Mouse (Mus musculus) liver, adult 2 months (tissue): ENCODE data around the gene Ebf1. TPM values are rescaled to one million over a fixed set of nuclear protein-coding genes. Genes with fewer than 3 reads are reported as not detected.

ENCODE experiments used
- DNase-seq: peaks from one replicate; pipeline ENCODE4 v3.0.0-alpha.2; 2011; ENCODE audit warnings: low read depth, low spot score; ENCODE audit errors: extremely low read depth
- H3K27ac ChIP-seq: fragments of 200-500 bp; replicated peaks from 2 replicates; pipeline ENCODE4 v1.5.1; 2012; ENCODE audit warnings: low read depth, mild to moderate bottlenecking, control low read depth, inconsistent platforms, low read length; ENCODE audit not compliant: insufficient read depth
- H3K27me3 ChIP-seq: fragments of 200-500 bp; 2 replicates; pipeline ENCODE4 v1.6.1; 2012; ENCODE audit warnings: mild to moderate bottlenecking, moderate library complexity, low read length, inconsistent platforms; ENCODE audit not compliant: control insufficient read depth, insufficient read depth
- H3K36me3 ChIP-seq: fragments of 200-500 bp; 2 replicates; pipeline ENCODE4 v1.6.1; 2012; ENCODE audit warnings: low read length, inconsistent platforms; ENCODE audit not compliant: control insufficient read depth, insufficient read depth
- H3K4me1 ChIP-seq: fragments of 200-500 bp; 2 replicates; pipeline ENCODE4 v1.6.1; 2011; ENCODE audit warnings: low read length; ENCODE audit not compliant: control insufficient read depth, insufficient read depth
- H3K4me3 ChIP-seq: fragments of 200-500 bp; 2 replicates; pipeline ENCODE4 v1.5.1; 2011; ENCODE audit warnings: low read depth, mild to moderate bottlenecking, control low read depth, low read length, moderate library complexity; ENCODE audit not compliant: insufficient read depth
- H3K79me2 ChIP-seq: fragments of 200-500 bp; 2 replicates; pipeline ENCODE4 v1.6.1; 2012; ENCODE audit warnings: inconsistent platforms, mild to moderate bottlenecking, low read length, moderate library complexity; ENCODE audit not compliant: control insufficient read depth, insufficient read depth
- H3K9ac ChIP-seq: fragments of 200-500 bp; 2 replicates; pipeline ENCODE4 v1.6.1; 2012; ENCODE audit warnings: low read depth, mild to moderate bottlenecking, control low read depth, inconsistent platforms, low read length
- CTCF ChIP-seq: fragments of 200-500 bp; IDR thresholded peaks from 2 replicates; pipeline ENCODE4 v1.5.1; 2011; ENCODE audit warnings: low read depth, low read length, control low read depth
- POLR2A ChIP-seq: fragments of 200-500 bp; IDR thresholded peaks from 2 replicates; pipeline ENCODE4 v1.6.1; 2011; ENCODE audit warnings: low read length, control low read depth; ENCODE audit not compliant: insufficient read depth; ENCODE audit errors: extremely low read depth
- WGBS: fragments of 180-500 bp; shearing (Covaris S2); methylation state at CpG from one replicate; pipeline ENCODE4 v1.1.7; 2018; 5-methylcytosine and 5-hydroxymethylcytosine counted together
- polyA plus RNA-seq: library from polyadenylated mRNA; depleted of rRNA; stranded (reverse); fragments of >200 nt; gene quantifications from 2 replicates; pipeline ENCODE4 v1.2.3, GENCODE M21; 2012
- total RNA-seq: library from RNA; depleted of rRNA; stranded (reverse); fragments of >200 nt; gene quantifications from 2 replicates; pipeline ENCODE4 v1.2.3, GENCODE M21; 2014

Gene Ebf1
- total and polyA plus RNA-seq, 2 experiments: 0.23 to 0.37 TPM

- peaks cover 3% of the 10 kb centered on the region; the same call in 1 of the 2 replicates for H3K4me1 ChIP-seq
- no peaks in the 10 kb centered on the region for H3K79me2 ChIP-seq
- no peaks in the 10 kb centered on the region for H3K36me3 ChIP-seq
- no peak for TF ChIP-seq CTCF
- no peak for TF ChIP-seq POLR2A
- WGBS: 37% methylated on average over 18 of the region's 19 CpGs
- H3K27me3 ChIP-seq: peaks cover 20% of the 10 kb centered on the region; the same call in 1 of the 2 replicates
- no peak overlapping the region for H3K4me3 ChIP-seq
- DNase-seq: no peak
- H3K27ac ChIP-seq: no peak overlapping the region
- no peak overlapping the region for H3K9ac ChIP-seq
These were observed 3.8 kb downstream of the Ebf1 start for GRCm38 (mm10) chr11:44620694-44621446.

GRCm38 (mm10) chr11:44621615-44622014 is 4.5 kb downstream of the Ebf1 start:
- Histone ChIP-seq H3K27ac (no peak overlapping the region), H3K9ac (no peak overlapping the region), H3K27me3 (peaks cover 16% of the 10 kb centered on the region; the same call in 1 of the 2 replicates), H3K4me1 (peaks cover 3% of the 10 kb centered on the region; the same call in 1 of the 2 replicates), H3K4me3 (no peak overlapping the region), H3K36me3 (no peaks in the 10 kb centered on the region), H3K79me2 (no peaks in the 10 kb centered on the region)
- WGBS: 52% methylated on average over 10 of the region's 10 CpGs
- TF ChIP-seq POLR2A (no peak), CTCF (no peak)
- DNase-seq: no peak

GRCm38 (mm10) chr11:44622023-44622731 is 5.1 kb downstream of the Ebf1 start:
- H3K9ac ChIP-seq: no peak overlapping the region
- H3K79me2 ChIP-seq: no peaks in the 10 kb centered on the region
- 46% methylated on average over 11 of the region's 11 CpGs for WGBS
- H3K4me3 ChIP-seq: no peak overlapping the region
- H3K4me1 ChIP-seq: peaks cover under 1% of the 10 kb centered on the region; the same call in 1 of the 2 replicates
- TF ChIP-seq POLR2A (no peak), CTCF (no peak)
- H3K36me3 ChIP-seq: no peaks in the 10 kb centered on the region
- peaks cover 11% of the 10 kb centered on the region; the same call in 1 of the 2 replicates for H3K27me3 ChIP-seq
- no peak overlapping the region for H3K27ac ChIP-seq
- no peak for DNase-seq

GRCm38 (mm10) chr11:44624564-44624963 is 7.4 kb downstream of the Ebf1 start:
- Histone ChIP-seq H3K4me1 (no peaks in the 10 kb centered on the region), H3K79me2 (no peaks in the 10 kb centered on the region), H3K4me3 (no peak overlapping the region), H3K27ac (no peak overlapping the region), H3K27me3 (peaks cover 6% of the 10 kb centered on the region; the same call in 1 of the 2 replicates), H3K36me3 (no peaks in the 10 kb centered on the region), H3K9ac (no peak overlapping the region)
- no peak for DNase-seq
- WGBS: 70% methylated on average over 5 of the region's 5 CpGs
- TF ChIP-seq POLR2A (no peak), CTCF (no peak)

GRCm38 (mm10) chr11:44626065-44626464 is 8.9 kb downstream of the Ebf1 start:
- no peaks in the 10 kb centered on the region for H3K79me2 ChIP-seq
- H3K4me3 ChIP-seq: no peak overlapping the region
- TF ChIP-seq CTCF (no peak), POLR2A (no peak)
- H3K27me3 ChIP-seq: 0 out of 2 replicates have a peak, but pooled peaks cover 3% of the 10 kb centered on the region
- H3K27ac ChIP-seq: no peak overlapping the region
- H3K4me1 ChIP-seq: no peaks in the 10 kb centered on the region
- DNase-seq: no peak
- 85% methylated on average over 10 of the region's 10 CpGs for WGBS
- no peaks in the 10 kb centered on the region for H3K36me3 ChIP-seq
- H3K9ac ChIP-seq: no peak overlapping the region

- DNase-seq: no peak
- H3K9ac ChIP-seq: no peak overlapping the region
- no peaks in the 10 kb centered on the region for H3K4me1 ChIP-seq
- WGBS: 48% methylated on average over 4 of the region's 4 CpGs
- no peaks in the 10 kb centered on the region for H3K79me2 ChIP-seq
- H3K36me3 ChIP-seq: no peaks in the 10 kb centered on the region
- peaks cover 3% of the 10 kb centered on the region; the same call in 1 of the 2 replicates for H3K27me3 ChIP-seq
- TF ChIP-seq POLR2A: no peak
- TF ChIP-seq CTCF: no peak
- no peak overlapping the region for H3K27ac ChIP-seq
- H3K4me3 ChIP-seq: no peak overlapping the region
These were observed 11.3 kb downstream of the Ebf1 start for GRCm38 (mm10) chr11:44628412-44628811.
